Mouse (Mus musculus): Measurements from ENCODE around the gene Eml1. TPM values are rescaled to one million over a fixed set of nuclear protein-coding genes. Genes with fewer than 3 reads are reported as not detected.

Gene Eml1
- polyA plus RNA-seq, 1 experiment from 2014 or later: 91.3 TPM

DNA sequence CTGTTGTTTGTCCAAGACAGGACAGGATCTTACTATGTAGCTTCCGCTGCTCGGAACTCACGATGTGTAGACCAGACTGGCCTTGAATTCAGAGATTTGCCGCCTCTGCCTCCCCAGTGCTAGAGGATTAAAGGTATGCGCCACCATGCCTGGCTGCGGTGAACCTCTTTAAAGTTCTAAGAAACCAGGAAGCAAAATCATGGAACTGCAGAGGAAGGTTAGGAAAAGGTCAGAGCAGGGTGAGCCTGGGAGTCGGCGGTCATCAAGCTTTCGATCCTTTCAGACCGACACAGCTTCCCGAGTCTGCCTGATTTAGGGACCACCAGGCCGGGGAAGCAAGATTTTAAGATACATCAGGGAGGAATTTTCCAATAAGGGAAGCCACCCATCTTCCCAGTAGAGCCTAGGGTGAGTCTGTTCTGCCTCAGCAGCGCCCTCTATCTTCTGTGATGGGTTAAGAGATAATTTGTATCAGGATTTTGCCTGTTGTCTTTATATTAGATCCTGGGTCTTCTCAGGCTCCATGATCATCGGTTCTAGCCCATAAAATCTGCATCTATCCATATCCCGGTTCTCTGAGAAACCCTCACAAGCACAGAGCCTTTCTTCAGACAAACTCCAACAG, 176.6 kb downstream of the Eml1 start:
- Histone ChIP-seq H3K4me1 (replicated peaks; ENCODE audit: control insufficient read depth, insufficient read depth, low read length) (peaks cover 3% of the 10 kb centered on the region), H3K4me2 (replicated peaks; ENCODE audit: low read depth, low read length) (no peak overlapping the region), H3K36me3 (ENCODE audit: control insufficient read depth, insufficient read depth, low read length) (no peaks in the 10 kb centered on the region), H3K9me3 (ENCODE audit: control insufficient read depth, low read length) (no peaks in the 10 kb centered on the region), H3K27ac (ENCODE audit: low read depth, low read length) (peak overlapping the region; percentile 67; the same call in 1 of the 2 replicates), H3K27me3 (ENCODE audit: control insufficient read depth, insufficient read depth, low read length) (no peaks in the 10 kb centered on the region), H3K4me3 (ENCODE audit: low read depth, low read length) (no peak overlapping the region), H3K9ac (ENCODE audit: low read depth, low read length) (no peak overlapping the region)
- no peak for DNase-seq (ENCODE audit: low spot score)
- ATAC-seq (ENCODE audit: low FRiP score): no peak
- 73% methylated on average over 15 of the region's 15 CpGs for WGBS

- H3K36me3 ChIP-seq (ENCODE audit: control insufficient read depth, insufficient read depth, low read length): no peaks in the 10 kb centered on the region
- no peaks in the 10 kb centered on the region for H3K27me3 ChIP-seq (ENCODE audit: control insufficient read depth, insufficient read depth, low read length)
- ATAC-seq (ENCODE audit: low FRiP score) (no peak), DNase-seq (ENCODE audit: low spot score) (no peak)
- H3K4me1 ChIP-seq (replicated peaks; ENCODE audit: control insufficient read depth, insufficient read depth, low read length): peaks cover 9% of the 10 kb centered on the region
- no peaks in the 10 kb centered on the region for H3K9me3 ChIP-seq (ENCODE audit: control insufficient read depth, low read length)
- no peak overlapping the region for H3K4me3 ChIP-seq (ENCODE audit: low read depth, low read length)
- H3K27ac ChIP-seq (ENCODE audit: low read depth, low read length): no peak overlapping the region
- no peak overlapping the region for H3K4me2 ChIP-seq (replicated peaks; ENCODE audit: low read depth, low read length)
- H3K9ac ChIP-seq (ENCODE audit: low read depth, low read length): no peak overlapping the region
- WGBS: 82% methylated on average over 7 of the region's 7 CpGs
Observed at GRCm38 (mm10) chr12:108551731-108552130, 181.0 kb downstream of the Eml1 start.

DNA sequence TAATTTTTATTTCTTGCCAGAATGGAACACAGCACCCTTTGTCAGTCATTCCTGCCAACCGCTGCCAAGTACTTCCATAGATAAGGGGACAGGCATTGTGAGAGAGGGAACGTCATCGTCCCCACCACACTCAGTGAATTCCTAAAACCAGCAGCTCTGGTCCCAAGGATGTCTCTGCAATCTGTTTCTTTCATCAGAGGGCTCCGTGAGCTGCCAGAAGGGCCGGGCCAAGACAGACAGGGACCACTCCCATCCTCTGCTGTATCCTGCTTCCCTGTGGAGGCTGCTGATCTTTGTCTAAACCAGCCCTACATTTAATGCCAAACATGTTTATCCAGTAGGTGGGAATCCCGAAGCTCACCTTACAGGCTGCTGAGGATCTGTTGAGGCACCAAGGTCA, 182.3 kb downstream of the Eml1 start:
- 40% methylated on average over 6 of the region's 6 CpGs for WGBS

DNA sequence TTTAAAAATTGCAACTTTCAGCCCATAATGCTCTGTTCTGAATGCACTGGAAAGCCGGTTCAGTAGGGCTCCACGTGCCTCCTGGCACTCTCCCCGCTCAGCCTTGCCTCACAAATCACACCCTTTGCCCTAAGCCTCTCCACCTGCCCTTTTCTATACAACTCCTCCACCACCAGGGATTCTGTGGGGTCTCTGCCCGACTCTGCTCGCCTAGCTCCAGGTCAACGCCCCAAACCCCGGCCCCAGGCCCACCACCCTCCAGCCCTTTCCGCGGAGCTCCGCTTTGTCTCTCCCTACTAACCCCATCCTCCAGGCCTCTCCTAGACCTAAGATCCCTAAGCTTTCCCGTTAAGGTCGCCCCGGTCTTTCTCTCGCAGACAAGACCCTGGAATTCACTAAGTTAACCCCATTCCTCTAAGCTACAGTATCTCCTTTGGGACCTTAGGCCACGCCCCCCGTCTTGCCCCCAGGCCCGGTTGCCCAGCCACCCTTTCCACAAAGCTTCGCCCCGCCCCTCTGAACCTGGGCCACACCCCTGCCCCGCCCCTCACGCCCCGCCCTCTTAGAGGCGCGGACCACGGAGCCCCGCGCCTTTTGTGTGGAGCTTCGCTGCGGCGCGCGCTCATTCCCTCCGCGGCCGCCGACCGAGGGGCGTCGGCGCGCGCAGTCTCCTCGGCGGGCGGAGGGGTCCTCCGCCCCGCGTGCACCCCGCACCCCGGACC, 183.5 kb downstream of the Eml1 start, which contains the start of gene Evl:
Gene Evl (plus strand): TSS at position 601 of the 722 bp plus-strand sequence.
- no peaks in the 10 kb centered on the region for H3K27me3 ChIP-seq (ENCODE audit: control insufficient read depth, insufficient read depth, low read length)
- no peaks in the 10 kb centered on the region for H3K36me3 ChIP-seq (ENCODE audit: control insufficient read depth, insufficient read depth, low read length)
- H3K9ac ChIP-seq (ENCODE audit: low read depth, low read length): peak within 1 kb of the TSS; percentile 97
- peak within 1 kb of the TSS; percentile 43 for H3K4me2 ChIP-seq (replicated peaks; ENCODE audit: low read depth, low read length)
- H3K4me3 ChIP-seq (ENCODE audit: low read depth, low read length): peak within 1 kb of the TSS; percentile 99
- peak within 1 kb of the TSS; percentile 92 for H3K27ac ChIP-seq (ENCODE audit: low read depth, low read length)
- DNase-seq (ENCODE audit: low spot score) (peak; percentile 97), ATAC-seq (ENCODE audit: low FRiP score) (peak; percentile 92)
- H3K4me1 ChIP-seq (replicated peaks; ENCODE audit: control insufficient read depth, insufficient read depth, low read length): peaks cover 7% of the 10 kb centered on the region; the same call in 1 of the 2 replicates
- WGBS: under 1% methylated on average over 22 of the region's 50 CpGs
- no peaks in the 10 kb centered on the region for H3K9me3 ChIP-seq (ENCODE audit: control insufficient read depth, low read length)

More for the DNA sequence above, 182.3 kb downstream of the Eml1 start:
- H3K4me2 ChIP-seq (replicated peaks; ENCODE audit: low read depth, low read length): no peak overlapping the region
- no peak overlapping the region for H3K27ac ChIP-seq (ENCODE audit: low read depth, low read length)
- H3K36me3 ChIP-seq (ENCODE audit: control insufficient read depth, insufficient read depth, low read length): no peaks in the 10 kb centered on the region
- DNase-seq (ENCODE audit: low spot score) (no peak), ATAC-seq (ENCODE audit: low FRiP score) (no peak)
- H3K4me3 ChIP-seq (ENCODE audit: low read depth, low read length): no peak overlapping the region
- no peaks in the 10 kb centered on the region for H3K9me3 ChIP-seq (ENCODE audit: control insufficient read depth, low read length)
- no peak overlapping the region for H3K9ac ChIP-seq (ENCODE audit: low read depth, low read length)
- H3K27me3 ChIP-seq (ENCODE audit: control insufficient read depth, insufficient read depth, low read length): no peaks in the 10 kb centered on the region
- H3K4me1 ChIP-seq (replicated peaks; ENCODE audit: control insufficient read depth, insufficient read depth, low read length): peaks cover 7% of the 10 kb centered on the region; the same call in 1 of the 2 replicates

- no peaks in the 10 kb centered on the region for H3K36me3 ChIP-seq (ENCODE audit: control insufficient read depth, insufficient read depth, low read length)
- DNase-seq (ENCODE audit: low spot score): peak; percentile 70
- H3K9me3 ChIP-seq (ENCODE audit: control insufficient read depth, low read length): no peaks in the 10 kb centered on the region
- H3K27me3 ChIP-seq (ENCODE audit: control insufficient read depth, insufficient read depth, low read length): no peaks in the 10 kb centered on the region
- peak overlapping the region; percentile 97 for H3K9ac ChIP-seq (ENCODE audit: low read depth, low read length)
- peaks cover 7% of the 10 kb centered on the region; the same call in 1 of the 2 replicates for H3K4me1 ChIP-seq (replicated peaks; ENCODE audit: control insufficient read depth, insufficient read depth, low read length)
- peak overlapping the region; percentile 43 for H3K4me2 ChIP-seq (replicated peaks; ENCODE audit: low read depth, low read length)
- H3K27ac ChIP-seq (ENCODE audit: low read depth, low read length): peak overlapping the region; percentile 92
- WGBS: under 1% methylated on average over 37 of the region's 100 CpGs
- H3K4me3 ChIP-seq (ENCODE audit: low read depth, low read length): peak overlapping the region; percentile 99
- ATAC-seq (ENCODE audit: low FRiP score): peak; percentile 66
Observed at GRCm38 (mm10) chr12:108554861-108555556, 184.3 kb downstream of the Eml1 start.

- Histone ChIP-seq H3K36me3 (ENCODE audit: control insufficient read depth, insufficient read depth, low read length) (no peaks in the 10 kb centered on the region), H3K9ac (ENCODE audit: low read depth, low read length) (no peak overlapping the region), H3K4me1 (replicated peaks; ENCODE audit: control insufficient read depth, insufficient read depth, low read length) (peaks cover 2% of the 10 kb centered on the region; the same call in 1 of the 2 replicates), H3K27me3 (ENCODE audit: control insufficient read depth, insufficient read depth, low read length) (no peaks in the 10 kb centered on the region), H3K4me2 (replicated peaks; ENCODE audit: low read depth, low read length) (no peak overlapping the region), H3K9me3 (ENCODE audit: control insufficient read depth, low read length) (no peaks in the 10 kb centered on the region), H3K4me3 (ENCODE audit: low read depth, low read length) (no peak overlapping the region), H3K27ac (ENCODE audit: low read depth, low read length) (no peak overlapping the region)
- no peak for ATAC-seq (ENCODE audit: low FRiP score)
- DNase-seq (ENCODE audit: low spot score): no peak
Observed at GRCm38 (mm10) chr12:108558194-108558593, 187.4 kb downstream of the Eml1 start.

- Histone ChIP-seq H3K27me3 (ENCODE audit: control insufficient read depth, insufficient read depth, low read length) (no peaks in the 10 kb centered on the region), H3K9ac (ENCODE audit: low read depth, low read length) (no peak overlapping the region), H3K4me3 (ENCODE audit: low read depth, low read length) (no peak overlapping the region), H3K27ac (ENCODE audit: low read depth, low read length) (no peak overlapping the region), H3K4me2 (replicated peaks; ENCODE audit: low read depth, low read length) (no peak overlapping the region), H3K36me3 (ENCODE audit: control insufficient read depth, insufficient read depth, low read length) (no peaks in the 10 kb centered on the region), H3K9me3 (ENCODE audit: control insufficient read depth, low read length) (no peaks in the 10 kb centered on the region), H3K4me1 (replicated peaks; ENCODE audit: control insufficient read depth, insufficient read depth, low read length) (peaks cover 4% of the 10 kb centered on the region)
- 86% methylated on average over 3 of the region's 3 CpGs for WGBS
- ATAC-seq (ENCODE audit: low FRiP score) (no peak), DNase-seq (ENCODE audit: low spot score) (no peak)
Observed at GRCm38 (mm10) chr12:108563238-108563637, 192.5 kb downstream of the Eml1 start.

DNA sequence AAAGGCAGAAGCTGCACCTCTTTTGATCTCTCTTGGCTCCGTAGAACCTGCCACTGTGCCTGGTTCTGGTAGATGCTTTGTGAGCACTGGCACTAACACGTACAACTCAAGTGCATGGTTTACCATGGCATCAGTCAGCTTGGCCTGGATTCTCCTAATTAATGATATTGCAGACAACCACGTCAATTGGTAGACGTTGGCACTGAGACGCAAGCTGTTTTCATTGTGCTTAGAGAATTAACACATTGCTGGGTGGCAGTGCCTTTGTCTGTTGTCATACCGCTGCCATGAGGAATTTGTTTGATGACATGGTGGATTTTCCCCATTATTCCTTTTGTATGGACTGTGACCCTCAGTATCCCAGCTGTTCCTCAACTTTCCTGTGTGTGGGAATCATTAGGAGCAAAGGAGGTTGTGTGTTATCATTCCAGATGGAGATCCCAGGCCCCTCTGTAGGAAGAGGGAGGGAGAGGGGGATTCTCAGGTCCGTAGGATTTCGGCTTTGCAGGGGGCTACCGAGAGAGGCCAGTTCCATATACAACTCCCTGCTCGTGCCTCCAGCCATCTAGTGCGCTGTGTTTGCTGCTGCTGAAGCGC, 194.3 kb downstream of the Eml1 start:
- Histone ChIP-seq H3K27ac (ENCODE audit: low read depth, low read length) (no peak overlapping the region), H3K9ac (ENCODE audit: low read depth, low read length) (no peak overlapping the region), H3K36me3 (ENCODE audit: control insufficient read depth, insufficient read depth, low read length) (no peaks in the 10 kb centered on the region), H3K9me3 (ENCODE audit: control insufficient read depth, low read length) (no peaks in the 10 kb centered on the region), H3K4me1 (replicated peaks; ENCODE audit: control insufficient read depth, insufficient read depth, low read length) (peaks cover 4% of the 10 kb centered on the region), H3K4me2 (replicated peaks; ENCODE audit: low read depth, low read length) (no peak overlapping the region), H3K27me3 (ENCODE audit: control insufficient read depth, insufficient read depth, low read length) (no peaks in the 10 kb centered on the region), H3K4me3 (ENCODE audit: low read depth, low read length) (no peak overlapping the region)
- peak; percentile 62 for DNase-seq (ENCODE audit: low spot score)
- 32% methylated on average over 12 of the region's 12 CpGs for WGBS
- peak; percentile 84 for ATAC-seq (ENCODE audit: low FRiP score)
